Mouse (Mus musculus) Muller cell, postnatal 12 days (primary cell): Measurements from ENCODE around the gene Tspan15.

Source experiments
- DNase-seq: peaks from one replicate; pipeline ENCODE4 v3.0.0-alpha.2; 2015; ENCODE audit errors: inconsistent ontology term

Tspan15 gene

DNA sequence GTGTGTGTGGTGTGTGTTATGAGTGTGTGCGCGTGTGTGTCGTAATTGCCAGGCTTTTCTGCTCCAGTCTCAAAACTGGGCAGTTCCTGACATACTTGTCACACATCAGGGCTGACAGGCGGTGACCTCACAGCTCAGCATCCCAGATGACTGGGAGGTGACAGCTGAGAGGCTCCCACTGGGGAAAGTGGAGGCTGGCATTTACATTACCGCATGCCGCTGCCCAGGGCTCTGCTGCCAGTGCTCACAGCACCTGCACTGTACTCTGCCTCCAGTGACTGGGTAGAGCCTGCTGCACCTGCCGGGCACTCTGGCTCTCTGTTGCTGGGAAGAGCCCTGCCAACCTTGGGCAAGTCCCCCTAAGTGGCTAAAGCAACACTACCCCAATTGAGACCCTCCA lies 40.2 kb downstream of the Tspan15 start:
- no peak for DNase-seq

- DNase-seq = no peak
Measured at GRCm38 (mm10) chr10:62189910-62190309, 41.1 kb downstream of the Tspan15 start.

DNA sequence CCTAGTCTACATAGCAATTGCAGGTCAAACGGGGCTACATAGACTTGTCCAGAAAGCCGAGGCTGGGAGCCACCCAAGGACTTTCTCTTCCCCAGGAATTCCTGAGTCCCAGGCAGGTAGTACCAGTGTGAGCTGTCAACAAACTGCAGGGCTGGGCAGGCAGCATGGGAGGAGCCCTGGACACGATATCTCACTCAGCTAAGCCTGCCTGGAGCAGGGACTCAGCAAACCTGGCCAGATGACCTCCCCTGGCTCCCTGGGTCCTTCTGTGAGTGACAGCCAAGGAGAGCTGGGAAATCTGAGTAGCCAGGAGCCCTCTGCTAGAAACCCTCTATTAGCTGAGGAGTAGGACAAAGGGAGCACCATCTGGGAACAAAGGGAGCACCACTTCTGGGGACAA lies 41.7 kb downstream of the Tspan15 start:
- no peak for DNase-seq

- DNase-seq = peak; percentile 64
Measured at GRCm38 (mm10) chr10:62186882-62187281, 44.2 kb downstream of the Tspan15 start.

GRCm38 (mm10) chr10:62183053-62183452 lies 48.0 kb downstream of the Tspan15 start:
- peak; percentile 92 for DNase-seq

DNA sequence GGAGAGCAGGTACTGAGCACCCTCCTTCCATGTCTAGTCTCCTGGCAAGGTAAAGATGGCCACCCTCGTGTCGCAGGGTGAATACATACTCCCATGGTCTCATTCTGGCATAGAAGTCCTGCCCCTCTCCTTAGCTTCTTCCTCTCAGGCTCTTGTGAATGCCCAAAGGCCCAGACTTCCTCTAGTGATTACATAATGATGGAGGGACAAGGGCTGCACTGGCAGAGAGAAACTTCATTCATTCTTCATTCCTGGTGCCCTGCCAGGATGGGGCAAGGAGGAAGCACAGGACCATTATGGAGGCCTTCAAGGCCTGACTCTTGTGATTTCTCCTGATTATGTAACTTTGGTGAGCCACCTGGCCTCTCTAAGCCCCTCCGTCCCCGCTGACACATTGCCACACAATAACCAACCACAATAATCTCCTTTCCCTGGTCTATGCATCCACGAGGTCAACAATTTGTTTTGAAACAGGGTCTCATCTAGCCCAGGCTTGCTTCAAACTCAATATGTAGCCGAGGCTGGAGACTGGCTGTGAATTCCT lies 48.5 kb downstream of the Tspan15 start:
- peak; percentile 63 for DNase-seq

DNA sequence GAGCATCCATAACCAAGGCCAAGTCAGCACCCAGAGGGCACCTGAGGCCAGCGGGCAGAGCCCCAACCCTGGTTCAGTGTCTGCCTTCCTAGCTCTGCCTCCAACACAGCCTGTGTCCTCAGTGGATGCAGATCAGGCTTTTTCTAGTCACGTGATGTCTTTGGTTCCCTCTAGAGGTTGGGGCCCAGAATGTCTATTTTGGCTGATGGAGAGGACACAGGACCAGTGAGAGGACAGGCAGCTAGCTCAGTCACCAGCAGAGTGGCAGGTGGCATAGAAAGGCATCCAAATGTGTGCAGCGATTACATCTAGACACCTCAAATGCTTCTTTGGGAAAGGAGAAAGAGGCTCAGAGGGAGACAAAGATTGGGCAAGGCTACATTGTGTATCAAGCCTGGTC lies 49.4 kb downstream of the Tspan15 start:
- DNase-seq = no peak

- no peak for DNase-seq
Measured at GRCm38 (mm10) chr10:62179944-62180343, 51.1 kb downstream of the Tspan15 start.

DNA sequence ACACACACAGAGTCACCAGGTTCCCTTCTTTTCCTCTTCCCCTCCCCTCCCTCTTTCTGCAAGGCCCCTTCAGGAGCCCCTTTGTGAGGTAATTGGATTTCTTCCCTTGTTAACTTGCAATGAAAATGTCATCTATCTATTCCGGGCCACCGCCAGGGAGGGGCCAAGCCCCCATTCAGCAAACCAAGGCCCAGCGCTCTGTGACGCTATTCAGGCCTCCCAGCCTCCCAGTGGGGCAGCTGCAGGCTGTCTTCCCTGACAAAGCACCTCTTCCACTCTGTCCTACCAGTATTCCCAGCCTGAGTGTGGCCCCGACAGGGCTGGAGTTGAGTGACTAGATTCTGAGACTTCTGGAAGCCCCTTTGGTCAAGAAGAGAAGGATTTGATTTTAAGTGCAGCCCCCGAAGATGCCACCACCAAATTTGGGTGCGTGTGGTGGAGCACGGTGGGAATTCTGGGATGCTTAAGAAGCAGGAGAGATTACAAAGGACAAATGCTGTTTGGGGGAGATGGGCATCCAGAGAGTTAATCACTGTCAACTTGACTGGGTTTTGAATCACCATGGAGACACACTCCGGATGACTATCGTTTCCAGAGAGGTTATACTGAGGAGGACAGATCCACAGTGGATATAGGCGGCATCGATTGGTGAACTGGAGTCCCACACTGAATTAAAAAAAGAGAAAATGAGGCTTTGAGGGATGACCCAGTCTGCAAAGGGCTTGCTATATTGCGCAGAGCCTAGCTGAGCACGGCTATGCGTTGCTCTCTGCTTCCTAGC lies 56.3 kb downstream of the Tspan15 start:
- DNase-seq = no peak

- DNase-seq = no peak
Measured at GRCm38 (mm10) chr10:62173941-62174448, 57.1 kb downstream of the Tspan15 start.

GRCm38 (mm10) chr10:62172841-62173553 lies 58.1 kb downstream of the Tspan15 start:
- DNase-seq = no peak

- no peak for DNase-seq
Measured at GRCm38 (mm10) chr10:62162410-62162809, 68.6 kb downstream of the Tspan15 start.

GRCm38 (mm10) chr10:62149929-62150328 lies 81.1 kb downstream of the Tspan15 start:
- no peak for DNase-seq

GRCm38 (mm10) chr10:62147466-62148248 lies 83.4 kb downstream of the Tspan15 start:
- DNase-seq = no peak

DNA sequence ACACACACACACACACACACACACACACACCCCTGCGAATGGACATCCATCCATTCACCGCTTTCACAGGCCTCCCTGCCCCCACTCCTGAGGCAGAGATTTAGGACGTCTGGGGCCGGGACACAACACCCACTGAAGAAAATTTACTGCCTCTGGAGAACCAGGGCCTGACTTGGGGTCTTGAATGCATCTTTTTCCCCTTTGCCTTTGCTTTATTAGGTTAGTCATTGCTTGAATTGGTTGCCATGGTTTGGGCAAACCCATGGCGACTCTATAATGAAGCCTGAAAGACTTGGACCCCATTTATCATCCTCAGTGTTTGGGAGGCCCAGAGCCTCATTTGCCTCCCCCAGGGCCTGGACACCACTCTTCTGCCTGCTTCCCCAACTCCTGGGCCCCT lies 85.1 kb downstream of the Tspan15 start:
- DNase-seq = no peak

- no peak for DNase-seq
Measured at GRCm38 (mm10) chr10:62143820-62144219, 87.2 kb downstream of the Tspan15 start, which contains the start of gene Fam241b. Fam241b (minus strand) TSS chr10:62143920.

DNA sequence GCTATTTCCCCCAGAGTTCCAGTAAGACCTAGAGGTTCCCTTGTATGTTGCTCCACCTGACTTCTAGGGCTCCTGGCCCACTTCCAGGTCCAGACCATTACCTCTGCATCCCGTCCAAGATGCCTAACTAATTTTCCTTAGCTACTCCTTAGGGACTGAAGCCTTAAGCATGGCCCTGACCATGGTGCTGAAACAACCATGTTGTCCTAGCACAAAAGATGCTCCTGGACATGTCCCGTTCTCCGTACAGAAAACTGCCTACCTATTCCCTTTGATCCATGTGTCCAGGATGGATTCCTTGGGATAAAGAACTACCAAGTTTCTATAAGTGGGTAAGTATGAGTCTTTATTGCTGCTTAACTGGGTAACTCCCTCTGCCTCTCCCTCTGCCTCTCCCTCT lies 93.0 kb downstream of the Tspan15 start:
- no peak for DNase-seq

- DNase-seq = no peak
Measured at GRCm38 (mm10) chr10:62137150-62137549, 93.9 kb downstream of the Tspan15 start.

DNA sequence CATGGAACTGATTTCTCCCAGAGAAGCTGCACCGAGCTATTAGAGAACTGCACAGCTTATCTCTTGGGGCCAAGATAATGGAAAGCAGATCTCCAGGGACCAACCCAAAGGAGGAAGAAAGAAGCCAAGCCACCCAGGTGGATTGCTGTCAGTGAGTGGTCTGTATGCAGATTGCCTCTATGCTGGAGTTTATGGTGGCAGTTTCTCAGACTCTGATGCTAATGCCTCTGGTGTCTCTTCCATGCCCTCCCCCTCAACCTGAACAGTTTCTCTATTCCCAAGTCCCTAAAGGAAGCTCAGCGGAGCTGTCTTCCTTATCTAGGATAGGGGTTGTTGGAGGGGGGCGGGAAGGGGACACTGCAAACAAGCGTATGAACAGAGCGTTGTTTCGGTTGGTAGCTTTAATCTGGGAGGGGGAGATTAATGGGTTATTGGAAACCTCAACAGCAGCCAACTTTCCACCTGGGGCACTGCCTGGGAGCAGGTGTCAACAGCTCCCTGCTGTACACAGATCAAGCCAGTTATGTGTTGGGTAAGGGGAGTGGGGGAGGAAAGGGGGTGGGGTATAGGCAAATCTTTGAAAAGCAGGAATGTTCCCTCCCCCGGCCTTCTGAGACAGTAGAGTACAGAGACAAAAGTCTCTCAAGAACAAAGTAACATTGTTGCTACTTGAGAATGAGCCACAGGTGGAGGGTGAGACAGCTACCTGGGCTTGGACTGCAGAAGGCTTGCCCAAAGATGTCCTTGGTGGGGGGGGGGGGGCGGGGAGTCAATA lies 95.2 kb downstream of the Tspan15 start:
- DNase-seq = no peak
